In genomic region chr14:48443796-48444195, GRCm38 (mm10) we compare ENCODE assay signal across 13 mouse cellular contexts. TPM values are rescaled to one million over a fixed set of nuclear protein-coding genes. Genes with fewer than 3 reads are reported as not detected.
A peak's percentile ranks its signal among the peaks of the same experiment; 100 is the strongest.
DNase-seq lines count a peak whose midpoint lies in the region; ATAC-seq and TF ChIP-seq lines count a peak whose summit lies in the region.
"Had no signal": no experiment of that assay in that cellular context is flagged by ENCODE, and none has a peak within 500 bp of the region (broad histone marks: within the 10 kb centered on the region; RNA-seq: fewer than 3 reads in every experiment).

No protein-coding gene starts in this region.

- DNase-seq in adrenal gland, adult 2 months = peak; percentile 80
- DNase-seq in adrenal gland, adult 18-20 months (ENCODE audit: low spot score in 2 of 2) = no peak
- DNase-seq in midbrain, postnatal 0 days (ENCODE audit: low spot score) = peak; percentile 5
- DNase-seq in midbrain, embryonic 14.5 days = no peak
- DNase-seq in induced T-regulatory cell, adult 2 months (ENCODE audit: low read depth) = peak; percentile 67
- peak; percentile 60 for DNase-seq in splenic B cell, adult 2 months (ENCODE audit: low read depth, low spot score)
- DNase-seq in layer of hippocampus, postnatal 25 days (ENCODE audit: extremely low spot score in 1 of 2, low spot score in 1 of 2) = no peak
- DNase-seq in frontal cortex, postnatal 10 days (ENCODE audit: low spot score in 2 of 2) = no peak
- DNase-seq: heart, adult 18-20 months; retina, postnatal 1 day had no signal

- H3K9me3 ChIP-seq in midbrain, postnatal 0 days (ENCODE audit: low read length) = no peaks in the 10 kb centered on the region
- H3K9me3 ChIP-seq in midbrain, embryonic 14.5 days (ENCODE audit: control insufficient read depth, low read length) = no peaks in the 10 kb centered on the region
- H3K9me3 ChIP-seq: embryonic facial prominence, embryonic 15.5 days; midbrain, embryonic 12.5 days had no signal

- H3K4me3 ChIP-seq in midbrain, postnatal 0 days (ENCODE audit: low read depth, low read length) = no peak overlapping the region
- H3K4me3 ChIP-seq in midbrain, embryonic 14.5 days (replicated peaks; ENCODE audit: low read depth, low read length) = no peak overlapping the region
- H3K4me3 ChIP-seq: embryonic facial prominence, embryonic 15.5 days; midbrain, embryonic 12.5 days had no signal

- ATAC-seq in midbrain, postnatal 0 days (ENCODE audit: low FRiP score) = no peak
- no peak for ATAC-seq in midbrain, embryonic 14.5 days (ENCODE audit: low FRiP score, low TSS enrichment)
- ATAC-seq: intestine, postnatal 0 days had no signal

- 46% methylated on average over 3 of the region's 3 CpGs for WGBS in midbrain, postnatal 0 days
- 55% methylated on average over 3 of the region's 3 CpGs for WGBS in midbrain, embryonic 14.5 days

- H3K4me1 ChIP-seq in midbrain, postnatal 0 days (ENCODE audit: insufficient read depth, low read length) = peaks cover 7% of the 10 kb centered on the region; the same call in 1 of the 2 replicates
- H3K4me1 ChIP-seq in midbrain, embryonic 14.5 days (ENCODE audit: control insufficient read depth, insufficient read depth, low read length) = peaks cover 12% of the 10 kb centered on the region

- no peak overlapping the region for H3K9ac ChIP-seq in midbrain, postnatal 0 days (replicated peaks; ENCODE audit: low read length, poor library complexity, severe bottlenecking)
- H3K9ac ChIP-seq in midbrain, embryonic 14.5 days (replicated peaks; ENCODE audit: low read length) = no peak overlapping the region
- H3K9ac ChIP-seq: embryonic facial prominence, embryonic 15.5 days; midbrain, embryonic 12.5 days had no signal

- no peak for TF ChIP-seq CTCF in midbrain, postnatal 0 days (IDR thresholded peaks at IDR 0.05)

- H3K4me2 ChIP-seq in midbrain, postnatal 0 days (ENCODE audit: low read depth, low read length, poor library complexity, severe bottlenecking) = no peak overlapping the region
- H3K4me2 ChIP-seq in midbrain, embryonic 14.5 days (ENCODE audit: low read length) = no peak overlapping the region
- H3K4me2 ChIP-seq: embryonic facial prominence, embryonic 15.5 days; midbrain, embryonic 12.5 days had no signal

- H3K36me3 ChIP-seq in midbrain, postnatal 0 days (ENCODE audit: insufficient read depth, low read length) = no peaks in the 10 kb centered on the region
- H3K36me3 ChIP-seq in midbrain, embryonic 14.5 days (ENCODE audit: control insufficient read depth, insufficient read depth, low read length) = no peaks in the 10 kb centered on the region
- H3K36me3 ChIP-seq in splenic B cell, adult 2 months (ENCODE audit: control insufficient read depth, insufficient read depth, low read length, poor library complexity, severe bottlenecking) = no peaks in the 10 kb centered on the region
- H3K36me3 ChIP-seq: embryonic facial prominence, embryonic 15.5 days; midbrain, embryonic 12.5 days had no signal

- no peak overlapping the region for H3K27ac ChIP-seq in midbrain, postnatal 0 days (ENCODE audit: low read depth, low read length)
- H3K27ac ChIP-seq in midbrain, embryonic 14.5 days (replicated peaks; ENCODE audit: low read depth, low read length) = no peak overlapping the region
- H3K27ac ChIP-seq: embryonic facial prominence, embryonic 15.5 days; midbrain, embryonic 12.5 days had no signal

- no peaks in the 10 kb centered on the region for H3K27me3 ChIP-seq in midbrain, postnatal 0 days (ENCODE audit: insufficient read depth, low read length)
- no peaks in the 10 kb centered on the region for H3K27me3 ChIP-seq in midbrain, embryonic 14.5 days (ENCODE audit: control insufficient read depth, insufficient read depth, low read length)
- H3K27me3 ChIP-seq in splenic B cell, adult 2 months (ENCODE audit: control insufficient read depth, insufficient read depth, low read length, poor library complexity, severe bottlenecking) = no peaks in the 10 kb centered on the region
- H3K27me3 ChIP-seq: embryonic facial prominence, embryonic 15.5 days had no signal

RNA-seq across cellular contexts. Expression of gene Tmem260, which starts 2.1 kb away (rescaled TPM):
- total RNA-seq in adrenal gland, adult 2 months (2021) = 10 to 100 TPM; 28.9 to 36.3 TPM
- polyA plus RNA-seq in adrenal gland, adult 2 months (2012; rRNA removed) = 40.3 and 46.2 TPM in 2 replicates
- total RNA-seq in adrenal gland, adult 18-20 months (2021) = 10 to 100 TPM; 26.8 to 31.5 TPM
- total RNA-seq in midbrain, postnatal 0 days (2014; rRNA removed) = 17.4 and 19.2 TPM in 2 replicates
- 12.7 and 14.2 TPM in 2 replicates for polyA plus RNA-seq in midbrain, postnatal 0 days (2015; fragmentation: Nextera tagmentation; extraction: Ambion mirVana)
- 18.7 and 27.3 TPM in 2 replicates for polyA plus RNA-seq in midbrain, embryonic 14.5 days (2014; fragmentation: Nextera tagmentation; extraction: Ambion mirVana)
- total RNA-seq in layer of hippocampus, postnatal 25 days (2021) = 10 to 100 TPM; 22.3 to 25.0 TPM

Comparison
In these comparisons a context has a peak if more than half of its experiments do, and no peak if none do; other contexts are left out.
1. DNase-seq: peak in adrenal gland, adult 2 months (single experiment), midbrain, postnatal 0 days (single experiment), induced T-regulatory cell, adult 2 months (single experiment) and splenic B cell, adult 2 months (single experiment); none in adrenal gland, adult 18-20 months (0 of 2), midbrain, embryonic 14.5 days (single experiment), layer of hippocampus, postnatal 25 days (0 of 2) and frontal cortex, postnatal 10 days (0 of 2).